Mouse (Mus musculus) lung, postnatal 25 days (tissue): ENCODE results near the gene Gm7029.
"Not testable (repeated sequence)": the region's sequence is repeated elsewhere in the genome, so short reads cannot be mapped to it uniquely, and the experiment has no call there.

ENCODE experiments used
- DNase-seq: peaks from one replicate; pipeline ENCODE4 v3.0.0; 2022; ENCODE audit warnings: low spot score

Gm7029 gene

GRCm38 (mm10) chr17:33891892-33892291 lies 18.3 kb downstream of the Gm7029 start:
- not testable (repeated sequence) for DNase-seq

GRCm38 (mm10) chr17:33892429-33892828 lies 18.8 kb downstream of the Gm7029 start:
- no peak for DNase-seq

GRCm38 (mm10) chr17:33893011-33893410 lies 19.4 kb downstream of the Gm7029 start:
- DNase-seq: not testable (repeated sequence)

- DNase-seq: peak; percentile 48
These were observed 23.6 kb downstream of the Gm7029 start for GRCm38 (mm10) chr17:33897114-33897794.

- not testable (repeated sequence) for DNase-seq
These were observed 24.6 kb downstream of the Gm7029 start for GRCm38 (mm10) chr17:33898193-33898592.

- DNase-seq: no peak
These were observed 26.0 kb downstream of the Gm7029 start for GRCm38 (mm10) chr17:33899642-33900041.

GRCm38 (mm10) chr17:33900281-33900988 lies 26.8 kb downstream of the Gm7029 start:
- no peak for DNase-seq

GRCm38 (mm10) chr17:33900989-33901314 lies 27.3 kb downstream of the Gm7029 start:
- DNase-seq: no peak

- no peak for DNase-seq
These were observed 28.0 kb downstream of the Gm7029 start for GRCm38 (mm10) chr17:33901653-33902052.

- no peak for DNase-seq
These were observed 28.4 kb downstream of the Gm7029 start for GRCm38 (mm10) chr17:33902079-33902478.

- DNase-seq: no peak
These were observed 28.9 kb downstream of the Gm7029 start for GRCm38 (mm10) chr17:33902491-33902890.

- not testable (repeated sequence) for DNase-seq
These were observed 30.4 kb downstream of the Gm7029 start for GRCm38 (mm10) chr17:33903911-33904651.

GRCm38 (mm10) chr17:33904835-33905234 lies 31.2 kb downstream of the Gm7029 start, which contains the start of gene Platr17:
Platr17 (plus strand) TSS chr17:33905135.
- not testable (repeated sequence) for DNase-seq

- DNase-seq: peak; percentile 32
These were observed 34.9 kb downstream of the Gm7029 start for GRCm38 (mm10) chr17:33908331-33909076.

- peak; percentile 98 for DNase-seq
These were observed 35.6 kb downstream of the Gm7029 start, which contains the start of gene Daxx for GRCm38 (mm10) chr17:33909077-33909868. Daxx (plus strand) TSS chr17:33909414.

GRCm38 (mm10) chr17:33909869-33910250 lies 36.2 kb downstream of the Gm7029 start:
- DNase-seq: peak; percentile 72

GRCm38 (mm10) chr17:33910346-33911051 lies 36.9 kb downstream of the Gm7029 start:
- no peak for DNase-seq

- no peak for DNase-seq
These were observed 37.6 kb downstream of the Gm7029 start for GRCm38 (mm10) chr17:33911052-33911812.

GRCm38 (mm10) chr17:33911813-33912414 lies 38.3 kb downstream of the Gm7029 start:
- DNase-seq: no peak
